ENCODE assay signal across 12 mouse cellular contexts in genomic region chr5:130187383-130187782, GRCm38 (mm10). TPM values are rescaled to one million over a fixed set of nuclear protein-coding genes. Genes with fewer than 3 reads are reported as not detected.
DNase-seq lines count a peak whose midpoint lies in the region; ATAC-seq and TF ChIP-seq lines count a peak whose summit lies in the region.
"Had no signal": no experiment of that assay in that cellular context is flagged by ENCODE, and none has a peak within 500 bp of the region (broad histone marks: within the 10 kb centered on the region; RNA-seq: fewer than 3 reads in every experiment).

No protein-coding gene starts in this region.

- H3K9me3 ChIP-seq in forebrain, postnatal 0 days (ENCODE audit: low read length): no peaks in the 10 kb centered on the region
- H3K9me3 ChIP-seq in forebrain, embryonic 13.5 days (replicated peaks): no peaks in the 10 kb centered on the region
- no peaks in the 10 kb centered on the region for H3K9me3 ChIP-seq in intestine, embryonic 14.5 days (ENCODE audit: control insufficient read depth, low read length)
- H3K9me3 ChIP-seq in liver, postnatal 0 days (ENCODE audit: low read length): no peaks in the 10 kb centered on the region
- H3K9me3 ChIP-seq in forebrain, embryonic 16.5 days (ENCODE audit: control insufficient read depth, low read length): no peaks in the 10 kb centered on the region
- H3K9me3 ChIP-seq: kidney, embryonic 15.5 days had no signal

- H3K4me1 ChIP-seq in forebrain, postnatal 0 days (ENCODE audit: insufficient read depth): no peaks in the 10 kb centered on the region
- H3K4me1 ChIP-seq in forebrain, embryonic 13.5 days: peaks cover 12% of the 10 kb centered on the region
- peaks cover under 1% of the 10 kb centered on the region; the same call in 1 of the 2 replicates for H3K4me1 ChIP-seq in intestine, embryonic 14.5 days (replicated peaks; ENCODE audit: control insufficient read depth, insufficient read depth, low read length)
- H3K4me1 ChIP-seq in liver, postnatal 0 days (ENCODE audit: insufficient read depth): peaks cover 22% of the 10 kb centered on the region
- H3K4me1 ChIP-seq in lung, adult 2 months (ENCODE audit: control insufficient read depth, insufficient read depth, low read length): peaks cover 20% of the 10 kb centered on the region
- peaks cover 4% of the 10 kb centered on the region; the same call in 1 of the 2 replicates for H3K4me1 ChIP-seq in forebrain, embryonic 16.5 days (replicated peaks; ENCODE audit: control insufficient read depth, insufficient read depth, low read length)

- 19% methylated on average over 7 of the region's 7 CpGs for WGBS in forebrain, postnatal 0 days
- 31% methylated on average over 7 of the region's 7 CpGs for WGBS in forebrain, embryonic 13.5 days
- 68% methylated on average over 7 of the region's 7 CpGs for WGBS in intestine, embryonic 14.5 days
- WGBS in liver, postnatal 0 days (ENCODE audit: insufficient replicate concordance): 80% methylated on average over 7 of the region's 7 CpGs
- 52% methylated on average over 7 of the region's 7 CpGs for WGBS in lung, adult 2 months
- 36% methylated on average over 7 of the region's 7 CpGs for WGBS in forebrain, embryonic 16.5 days

- no peak overlapping the region for H3K9ac ChIP-seq in forebrain, postnatal 0 days
- no peak overlapping the region; the same call in 1 of the 2 replicates for H3K9ac ChIP-seq in forebrain, embryonic 13.5 days
- H3K9ac ChIP-seq in intestine, embryonic 14.5 days (ENCODE audit: low read length): no peak overlapping the region
- no peak overlapping the region for H3K9ac ChIP-seq in liver, postnatal 0 days (replicated peaks)
- no peak overlapping the region for H3K9ac ChIP-seq in forebrain, embryonic 16.5 days (replicated peaks; ENCODE audit: low read depth, low read length)
- H3K9ac ChIP-seq: kidney, embryonic 15.5 days had no signal

- no peak overlapping the region for H3K4me3 ChIP-seq in forebrain, postnatal 0 days (ENCODE audit: low read depth, low read length)
- no peak overlapping the region for H3K4me3 ChIP-seq in forebrain, embryonic 13.5 days
- H3K4me3 ChIP-seq in intestine, embryonic 14.5 days (ENCODE audit: low read depth, low read length): no peak overlapping the region
- H3K4me3 ChIP-seq in liver, postnatal 0 days (ENCODE audit: low read depth, low read length): no peak overlapping the region
- no peak overlapping the region for H3K4me3 ChIP-seq in lung, adult 2 months (replicated peaks; ENCODE audit: extremely low read depth, low read depth, low read length)
- H3K4me3 ChIP-seq in forebrain, embryonic 16.5 days (replicated peaks; ENCODE audit: low read length): no peak overlapping the region
- H3K4me3 ChIP-seq: kidney, embryonic 15.5 days had no signal

- peak; percentile 15 for DNase-seq in forebrain, postnatal 0 days
- peak; percentile 87 for DNase-seq in ES-CJ7 (ENCODE audit: low read depth, low spot score)
- peak; percentile 54 for DNase-seq in intestine, embryonic 14.5 days (ENCODE audit: low spot score)
- no peak for DNase-seq in liver, postnatal 0 days
- no peak for DNase-seq in spleen, postnatal 36 days (ENCODE audit: low spot score in 2 of 2)
- no peak for DNase-seq in lung, adult 2 months
- DNase-seq: cerebellum, adult 11-12 months had no signal

- no peak overlapping the region for H3K4me2 ChIP-seq in forebrain, postnatal 0 days (ENCODE audit: low read depth)
- no peak overlapping the region for H3K4me2 ChIP-seq in forebrain, embryonic 13.5 days
- no peak overlapping the region for H3K4me2 ChIP-seq in intestine, embryonic 14.5 days (ENCODE audit: low read length)
- H3K4me2 ChIP-seq in liver, postnatal 0 days (ENCODE audit: low read depth, low read length): no peak overlapping the region
- H3K4me2 ChIP-seq in forebrain, embryonic 16.5 days (ENCODE audit: low read length): no peak overlapping the region
- H3K4me2 ChIP-seq: kidney, embryonic 15.5 days had no signal

- TF ChIP-seq CTCF in forebrain, postnatal 0 days (IDR thresholded peaks at IDR 0.05; ENCODE audit: low read depth): no peak
- no peak for TF ChIP-seq CTCF in liver, postnatal 0 days (IDR thresholded peaks at IDR 0.05; ENCODE audit: low read depth)
- TF ChIP-seq CTCF in lung, adult 2 months (IDR thresholded peaks at IDR 0.05; ENCODE audit: insufficient read depth, low read length): no peak

- TF ChIP-seq POLR2A in lung, adult 2 months (IDR thresholded peaks at IDR 0.05; ENCODE audit: borderline replicate concordance, extremely low read depth, low read depth, low read length): no peak

- ATAC-seq in forebrain, postnatal 0 days: no peak
- no peak for ATAC-seq in forebrain, embryonic 13.5 days
- ATAC-seq in intestine, embryonic 14.5 days (replicated peaks; ENCODE audit: low FRiP score, low TSS enrichment, low read depth): no peak
- 0 out of 2 replicates have a peak, but pooled peaks have one; percentile 16 for ATAC-seq in liver, postnatal 0 days
- no peak for ATAC-seq in forebrain, embryonic 16.5 days

- TF ChIP-seq EP300 in liver, postnatal 0 days (IDR thresholded peaks at IDR 0.05; ENCODE audit: low read depth): no peak

- H3K27me3 ChIP-seq in forebrain, postnatal 0 days (ENCODE audit: insufficient read depth, low read length): no peaks in the 10 kb centered on the region
- H3K27me3 ChIP-seq in forebrain, embryonic 13.5 days: no peaks in the 10 kb centered on the region
- H3K27me3 ChIP-seq in intestine, embryonic 14.5 days (replicated peaks; ENCODE audit: control insufficient read depth, insufficient read depth, low read length): no peaks in the 10 kb centered on the region
- H3K27me3 ChIP-seq in liver, postnatal 0 days (ENCODE audit: insufficient read depth, low read length): no peaks in the 10 kb centered on the region
- no peaks in the 10 kb centered on the region for H3K27me3 ChIP-seq in forebrain, embryonic 16.5 days (replicated peaks; ENCODE audit: control insufficient read depth, insufficient read depth, low read length)
- H3K27me3 ChIP-seq: CH12.LX; kidney, embryonic 15.5 days had no signal

- peaks cover 31% of the 10 kb centered on the region for H3K36me3 ChIP-seq in forebrain, postnatal 0 days (ENCODE audit: insufficient read depth)
- peaks cover 41% of the 10 kb centered on the region for H3K36me3 ChIP-seq in forebrain, embryonic 13.5 days (ENCODE audit: poor library complexity, severe bottlenecking)
- peaks cover 35% of the 10 kb centered on the region for H3K36me3 ChIP-seq in intestine, embryonic 14.5 days (ENCODE audit: control insufficient read depth, insufficient read depth, low read length)
- peaks cover 32% of the 10 kb centered on the region for H3K36me3 ChIP-seq in liver, postnatal 0 days (replicated peaks; ENCODE audit: insufficient read depth, low read length)
- H3K36me3 ChIP-seq in forebrain, embryonic 16.5 days (ENCODE audit: control insufficient read depth, insufficient read depth): peaks cover 19% of the 10 kb centered on the region; the same call in 1 of the 2 replicates

- no peak overlapping the region for H3K27ac ChIP-seq in forebrain, postnatal 0 days (ENCODE audit: low read depth, low read length)
- no peak overlapping the region for H3K27ac ChIP-seq in forebrain, embryonic 13.5 days
- H3K27ac ChIP-seq in intestine, embryonic 14.5 days (ENCODE audit: low read depth): no peak overlapping the region
- H3K27ac ChIP-seq in liver, postnatal 0 days (ENCODE audit: low read depth): no peak overlapping the region
- H3K27ac ChIP-seq in forebrain, embryonic 16.5 days (ENCODE audit: low read length): no peak overlapping the region
- H3K27ac ChIP-seq: kidney, embryonic 15.5 days; macrophage had no signal

RNA-seq across cellular contexts. Expression of gene Rabgef1, which starts 15.8 kb away (rescaled TPM):
- 23.0 and 26.8 TPM in 2 replicates for total RNA-seq in forebrain, postnatal 0 days (2014; rRNA removed)
- 23.8 and 32.5 TPM in 2 replicates for polyA plus RNA-seq in forebrain, postnatal 0 days (2015; fragmentation: Nextera tagmentation; extraction: Ambion mirVana)
- 32.8 and 34.6 TPM in 2 replicates for polyA plus RNA-seq in forebrain, embryonic 13.5 days (2015; fragmentation: Nextera tagmentation; extraction: Ambion mirVana)
- 22.3 and 24.7 TPM in 2 replicates for polyA plus RNA-seq in intestine, embryonic 14.5 days (2014; fragmentation: Nextera tagmentation; extraction: Ambion mirVana)
- 18.5 and 19.7 TPM in 2 replicates for polyA plus RNA-seq in liver, postnatal 0 days (2015; fragmentation: Nextera tagmentation; extraction: Ambion mirVana)
- polyA plus RNA-seq in lung, adult 2 months (2012; rRNA removed): 24.3 and 32.2 TPM in 2 replicates
- polyA plus RNA-seq in forebrain, embryonic 16.5 days (2015; fragmentation: Nextera tagmentation; extraction: Ambion mirVana): 44.7 and 47.0 TPM in 2 replicates

RNA-seq across cellular contexts. Expression of gene Tmem248, which starts 29.5 kb away (rescaled TPM):
- total RNA-seq in forebrain, postnatal 0 days (2014; rRNA removed): 29.8 and 45.8 TPM in 2 replicates
- 20.6 and 29.1 TPM in 2 replicates for polyA plus RNA-seq in forebrain, postnatal 0 days (2015; fragmentation: Nextera tagmentation; extraction: Ambion mirVana)
- 21.8 and 22.3 TPM in 2 replicates for polyA plus RNA-seq in forebrain, embryonic 13.5 days (2015; fragmentation: Nextera tagmentation; extraction: Ambion mirVana)
- 40.6 and 45.5 TPM in 2 replicates for polyA plus RNA-seq in intestine, embryonic 14.5 days (2014; fragmentation: Nextera tagmentation; extraction: Ambion mirVana)
- polyA plus RNA-seq in liver, postnatal 0 days (2015; fragmentation: Nextera tagmentation; extraction: Ambion mirVana): 28.1 and 30.7 TPM in 2 replicates
- polyA plus RNA-seq in lung, adult 2 months (2012; rRNA removed): 44.9 and 46.4 TPM in 2 replicates
- polyA plus RNA-seq in forebrain, embryonic 16.5 days (2015; fragmentation: Nextera tagmentation; extraction: Ambion mirVana): 22.3 and 23.0 TPM in 2 replicates

RNA-seq across cellular contexts. Expression of gene Kctd7, which starts 42.7 kb away (rescaled TPM):
- 16.7 and 22.4 TPM in 2 replicates for total RNA-seq in forebrain, postnatal 0 days (2014; rRNA removed)
- 7.4 and 10.7 TPM in 2 replicates for polyA plus RNA-seq in forebrain, postnatal 0 days (2015; fragmentation: Nextera tagmentation; extraction: Ambion mirVana)
- polyA plus RNA-seq in forebrain, embryonic 13.5 days (2015; fragmentation: Nextera tagmentation; extraction: Ambion mirVana): 8.3 and 8.9 TPM in 2 replicates
- 5.3 and 5.5 TPM in 2 replicates for polyA plus RNA-seq in intestine, embryonic 14.5 days (2014; fragmentation: Nextera tagmentation; extraction: Ambion mirVana)
- polyA plus RNA-seq in liver, postnatal 0 days (2015; fragmentation: Nextera tagmentation; extraction: Ambion mirVana): 3.6 and 3.9 TPM in 2 replicates
- 11.2 and 12.0 TPM in 2 replicates for polyA plus RNA-seq in lung, adult 2 months (2012; rRNA removed)
- polyA plus RNA-seq in forebrain, embryonic 16.5 days (2015; fragmentation: Nextera tagmentation; extraction: Ambion mirVana): 14.3 and 14.9 TPM in 2 replicates

Comparison
In these comparisons a context has a peak if more than half of its experiments do, and no peak if none do; other contexts are left out.
1. DNase-seq: peak in forebrain, postnatal 0 days (single experiment), ES-CJ7 (single experiment) and intestine, embryonic 14.5 days (single experiment); none in liver, postnatal 0 days (single experiment), spleen, postnatal 36 days (0 of 2) and lung, adult 2 months (single experiment).